Mouse (Mus musculus) forelimb bud, embryonic 11.5 days (tissue): ENCODE results near the gene Hist1h2bp.
A peak's percentile ranks its signal among the peaks of the same experiment; 100 is the strongest.
"Not testable (repeated sequence)": the region's sequence is repeated elsewhere in the genome, so short reads cannot be mapped to it uniquely, and the experiment has no call there.

Experiments
- DNase-seq: peaks from one replicate; pipeline ENCODE4 v3.0.0-alpha.2; 2012; ENCODE audit warnings: low read depth, low spot score

Gene Hist1h2bp

DNA sequence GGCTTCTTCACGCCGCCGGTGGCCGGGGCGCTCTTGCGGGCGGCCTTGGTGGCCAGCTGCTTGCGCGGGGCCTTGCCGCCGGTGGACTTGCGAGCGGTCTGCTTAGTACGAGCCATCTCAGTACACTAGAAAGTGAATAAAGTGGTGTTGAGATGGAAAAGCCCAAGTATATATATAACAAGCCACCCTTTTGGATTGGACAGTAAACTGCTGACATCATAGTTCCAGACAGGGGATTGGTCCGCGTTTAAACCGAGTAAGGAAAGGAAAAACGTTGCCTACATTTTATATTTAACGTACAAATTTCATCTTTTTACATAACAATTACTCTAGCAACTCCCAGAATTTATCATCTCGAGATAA is 4.0 kb upstream of the Hist1h2bp start, which contains the start of gene Hist1h3i:
Gene Hist1h3i, minus strand, starts transcription at position 116 of the 363 bp plus-strand sequence.
- peak; percentile 93 for DNase-seq

DNA sequence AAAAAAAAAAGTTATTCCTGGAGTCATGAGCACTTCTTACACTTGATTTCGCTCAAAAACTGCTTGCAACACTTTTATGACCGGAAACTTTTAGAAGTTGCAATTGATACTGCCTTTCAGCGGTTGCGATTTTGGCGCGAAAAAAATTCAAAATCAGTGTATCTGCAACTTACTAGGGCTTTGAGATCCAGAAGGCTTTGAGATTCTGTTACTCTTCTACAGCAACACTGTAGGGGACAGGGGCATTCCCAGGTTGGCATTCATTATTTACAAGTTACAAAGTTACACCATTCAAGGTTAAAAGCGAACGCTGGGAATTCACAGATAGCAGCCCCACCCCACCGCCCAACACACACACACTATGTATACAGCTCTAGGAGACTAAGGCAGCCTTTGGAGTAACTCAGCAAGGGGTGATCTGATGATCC is 3.5 kb upstream of the Hist1h2bp start:
- no peak for DNase-seq

DNA sequence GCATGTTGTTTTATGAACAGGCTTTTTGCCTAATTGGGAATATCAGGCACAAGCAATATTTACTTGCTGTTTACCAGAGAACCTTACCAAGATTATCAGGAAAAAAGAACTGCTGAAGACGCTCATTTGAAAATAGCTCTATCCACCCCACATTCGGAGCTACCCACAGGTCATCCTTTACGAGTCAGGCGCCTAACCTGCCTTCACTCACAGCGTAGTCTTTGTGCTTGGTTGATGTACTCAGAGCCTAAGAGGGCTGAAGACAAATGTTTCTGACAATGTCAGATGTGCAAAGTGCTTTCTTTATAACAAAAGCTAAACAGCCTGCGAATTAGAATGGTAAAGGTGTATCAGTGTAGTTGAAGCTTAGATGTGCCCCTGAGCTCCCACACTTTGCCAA is 3.0 kb upstream of the Hist1h2bp start:
- DNase-seq: no peak

DNA sequence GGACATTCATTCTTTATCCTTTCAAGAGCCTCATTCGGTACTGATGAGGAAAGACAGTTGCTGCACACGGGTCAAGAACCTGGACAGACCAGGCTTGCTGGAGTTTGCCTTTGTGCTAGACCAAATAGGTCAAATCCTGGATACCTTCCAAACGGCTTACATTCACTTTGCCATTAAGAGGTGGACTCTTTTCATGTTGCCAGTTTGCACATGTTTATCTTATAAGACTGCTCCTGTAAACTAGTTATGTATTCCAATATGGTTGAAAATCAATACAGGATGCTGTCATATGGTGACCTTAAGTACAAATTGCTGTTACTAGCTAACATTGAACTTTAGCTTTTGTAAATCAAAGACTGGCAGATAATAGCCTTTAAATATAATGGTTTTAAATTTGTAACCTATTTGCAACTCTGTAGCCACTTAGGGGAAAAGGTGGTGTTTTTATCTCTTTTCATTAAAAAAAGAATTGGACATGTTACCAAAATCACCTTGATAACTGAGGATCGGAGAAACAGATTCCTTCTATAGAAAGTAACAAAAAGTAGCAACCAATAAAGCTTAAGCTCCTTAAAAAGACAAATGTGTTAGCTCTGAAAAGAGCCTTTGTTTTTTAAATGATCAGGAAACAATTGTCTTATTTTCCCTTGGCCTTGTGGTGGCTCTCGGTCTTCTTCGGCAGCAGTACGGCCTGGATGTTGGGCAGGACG is 917 bp upstream of the Hist1h2bp start:
- peak; percentile 61 for DNase-seq

DNA sequence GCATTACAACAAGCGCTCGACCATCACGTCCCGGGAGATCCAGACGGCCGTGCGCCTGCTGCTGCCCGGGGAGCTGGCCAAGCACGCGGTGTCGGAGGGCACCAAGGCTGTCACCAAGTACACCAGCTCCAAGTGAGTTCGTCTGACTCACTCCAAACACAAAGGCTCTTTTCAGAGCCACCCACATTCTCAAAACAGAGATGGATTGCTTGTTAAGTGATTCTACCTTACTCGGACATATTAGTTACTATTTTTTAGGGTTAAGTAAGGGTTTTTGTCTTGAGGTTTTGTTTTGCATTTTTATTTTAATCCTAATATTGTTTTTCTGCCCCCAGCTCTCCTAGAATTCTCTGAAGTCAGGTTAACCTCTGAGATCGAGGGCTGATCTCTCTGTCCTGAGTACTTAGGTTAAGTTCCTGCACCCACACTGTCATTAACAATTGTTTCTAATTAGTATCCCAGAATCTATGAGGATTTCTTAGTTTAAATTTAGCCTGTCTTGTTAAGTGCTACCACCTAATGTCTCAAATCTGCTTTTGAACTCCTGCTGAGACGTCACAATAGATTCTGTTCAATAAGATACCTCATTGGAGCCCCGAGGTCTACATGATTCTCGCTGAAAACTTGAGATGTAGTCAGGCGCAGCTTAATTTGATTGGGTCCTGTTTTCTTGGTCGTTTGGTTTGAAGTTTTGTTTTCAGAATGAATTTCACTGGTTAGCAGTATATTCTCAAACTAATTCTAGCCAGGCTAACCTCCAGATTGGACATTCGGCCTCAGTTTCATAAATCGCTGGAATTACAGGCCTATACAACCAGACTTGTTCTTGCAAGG is 716 bp downstream of the Hist1h2bp start:
- DNase-seq: no peak

DNA sequence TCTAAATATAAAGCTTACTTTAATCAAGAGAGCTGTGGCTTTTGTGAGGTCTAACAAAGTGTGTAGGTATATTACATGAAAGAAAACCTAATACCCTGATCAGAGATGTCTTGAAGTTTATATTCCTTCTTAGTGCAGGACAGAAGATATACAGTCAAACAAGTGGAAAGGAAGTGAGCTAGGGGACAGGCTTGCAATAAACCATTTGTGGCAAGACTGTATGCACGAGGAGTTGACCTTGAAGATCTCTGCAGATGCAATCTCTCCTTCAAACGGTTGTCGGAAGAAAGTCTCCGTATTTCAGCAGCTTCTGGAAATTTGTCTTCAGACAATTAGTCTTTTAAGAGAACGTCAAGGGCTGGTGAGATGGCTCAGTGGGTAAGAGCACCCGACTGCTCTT is 2.7 kb downstream of the Hist1h2bp start:
- DNase-seq: no peak

DNA sequence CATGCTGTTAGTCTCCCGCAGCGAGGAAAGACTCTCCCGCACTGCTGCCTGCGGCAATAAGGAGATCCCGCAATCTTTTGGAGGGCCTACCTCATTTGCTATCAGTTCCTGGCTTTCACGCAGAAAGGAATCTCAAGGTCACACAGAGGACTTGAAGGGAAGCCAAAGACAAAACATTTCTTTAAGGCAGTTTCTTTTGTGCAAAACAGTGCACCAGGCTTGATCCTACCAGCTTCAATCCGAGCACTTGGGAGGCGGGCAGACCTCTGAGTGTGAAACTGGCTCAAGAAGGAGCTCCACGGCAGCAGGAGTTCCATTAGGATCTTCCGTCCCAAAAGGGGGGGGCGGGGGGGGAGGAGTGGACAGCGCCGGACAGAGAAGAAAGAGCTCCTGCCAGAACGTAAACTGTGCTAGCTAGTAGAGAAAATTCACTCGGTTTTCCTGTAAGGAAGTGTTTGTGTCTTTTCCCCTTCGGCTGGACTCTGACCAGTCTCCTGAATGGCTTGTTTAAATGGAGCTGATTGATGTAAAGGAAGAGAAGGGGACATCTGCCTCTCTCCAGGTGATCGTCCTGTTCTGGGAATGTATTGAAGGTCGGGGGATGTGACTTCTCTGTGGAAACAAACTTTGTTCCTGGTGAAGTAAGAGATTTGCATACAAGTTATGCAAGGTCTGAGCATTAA is 3.5 kb downstream of the Hist1h2bp start:
- DNase-seq: no peak

DNA sequence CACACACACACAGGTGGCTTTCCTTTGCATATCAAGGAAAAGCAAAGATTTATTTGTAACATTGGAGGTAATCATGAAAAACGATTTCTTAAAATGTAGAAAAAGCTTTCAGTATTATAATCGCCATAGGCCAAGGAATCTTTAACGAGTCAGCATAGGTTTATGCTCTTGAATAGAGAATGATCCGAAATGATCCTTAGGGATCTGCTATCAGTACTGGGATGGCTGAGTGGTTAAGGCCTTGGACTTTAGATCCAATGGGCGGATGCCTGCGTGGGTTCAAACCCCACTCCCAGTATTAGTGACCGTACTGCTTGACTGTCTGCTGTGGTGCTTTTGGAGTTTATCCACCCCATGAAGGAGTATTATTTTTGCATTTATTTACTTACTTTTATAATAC is 8.3 kb downstream of the Hist1h2bp start:
- DNase-seq: no peak

DNA sequence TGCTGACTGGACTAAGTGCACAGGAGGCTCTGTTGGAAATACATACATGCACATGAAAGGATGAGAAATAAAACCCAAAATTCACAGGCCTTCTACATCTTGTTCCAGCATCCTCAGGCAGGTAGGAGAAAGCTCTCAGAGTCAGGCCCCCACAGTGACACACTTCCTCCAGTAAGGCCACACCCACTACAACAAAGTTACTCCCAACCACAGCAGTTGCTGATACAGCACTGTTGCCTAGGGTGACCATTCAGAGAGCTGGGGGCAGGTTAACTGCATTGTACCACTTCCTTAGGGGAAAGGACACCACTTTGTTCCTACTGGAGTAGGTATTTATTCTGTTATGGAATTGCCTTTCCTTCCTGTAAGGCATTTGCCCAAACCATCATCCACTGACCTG is 9.9 kb downstream of the Hist1h2bp start:
- not testable (repeated sequence) for DNase-seq

DNA sequence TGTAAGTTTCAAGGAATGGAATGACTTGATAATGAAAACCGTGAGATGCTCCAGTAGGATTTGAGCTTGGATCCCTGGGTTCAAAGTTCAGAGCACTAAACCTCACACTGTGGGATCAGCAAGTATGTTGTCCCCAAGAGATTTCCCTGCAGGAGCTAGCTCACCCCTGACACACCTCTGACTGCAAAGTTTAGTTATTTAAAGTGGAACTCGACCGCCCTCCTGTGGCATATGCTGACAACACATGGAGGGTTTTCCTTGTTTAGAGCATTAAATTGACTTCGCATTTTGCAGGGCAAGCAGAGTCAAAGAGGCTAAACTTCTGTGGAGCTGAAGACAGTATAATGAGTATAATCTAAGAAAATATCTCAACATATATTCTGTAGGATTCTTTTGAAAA is 15.8 kb downstream of the Hist1h2bp start:
- DNase-seq: not testable (repeated sequence)

DNA sequence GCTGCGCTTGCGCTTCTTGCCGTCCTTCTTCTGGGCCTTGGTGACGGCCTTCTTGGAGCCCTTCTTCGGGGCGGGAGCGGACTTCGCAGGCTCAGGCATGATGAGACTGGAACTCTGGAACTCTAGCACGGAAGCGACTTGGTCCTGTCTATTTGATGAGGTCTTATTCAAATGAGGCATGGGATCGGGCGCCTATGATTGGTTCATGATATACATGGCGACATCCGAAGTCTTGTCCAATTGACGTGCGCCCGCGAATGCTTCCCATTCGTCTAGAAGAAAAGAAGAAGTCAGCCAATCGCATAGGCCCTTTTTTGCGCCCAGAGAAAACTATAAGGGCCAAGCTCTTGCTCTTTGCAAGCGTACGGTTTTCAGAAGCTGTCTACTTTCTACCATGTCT is 22.8 kb downstream of the Hist1h2bp start, which contains the start of the genes Hist1h2bq and Hist1h2ao:
Gene Hist1h2bq, minus strand, starts transcription at position 125 of the 400 bp plus-strand sequence.
Gene Hist1h2ao, plus strand, starts transcription at position 393 of the 400 bp plus-strand sequence.
- DNase-seq: not testable (repeated sequence)

DNA sequence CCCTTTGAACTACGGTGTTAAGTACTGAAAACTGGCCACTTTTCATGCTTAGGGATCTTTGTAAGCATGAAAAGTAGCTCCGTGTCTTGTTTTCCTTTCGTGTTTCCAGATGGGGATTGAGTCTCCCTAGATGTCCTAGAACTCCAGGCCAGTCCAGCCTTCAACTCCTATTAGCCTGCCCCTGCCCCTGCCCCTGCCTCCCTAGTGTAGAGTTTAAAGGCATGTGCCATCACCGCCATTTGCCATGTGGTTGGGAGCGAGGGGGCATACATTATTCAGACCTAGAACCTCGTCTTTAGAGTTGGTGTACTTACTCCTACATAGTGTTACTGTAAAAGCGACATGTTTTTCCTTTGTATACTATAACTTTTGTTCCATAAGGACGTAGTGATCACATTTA is 23.8 kb downstream of the Hist1h2bp start:
- DNase-seq: not testable (repeated sequence)

DNA sequence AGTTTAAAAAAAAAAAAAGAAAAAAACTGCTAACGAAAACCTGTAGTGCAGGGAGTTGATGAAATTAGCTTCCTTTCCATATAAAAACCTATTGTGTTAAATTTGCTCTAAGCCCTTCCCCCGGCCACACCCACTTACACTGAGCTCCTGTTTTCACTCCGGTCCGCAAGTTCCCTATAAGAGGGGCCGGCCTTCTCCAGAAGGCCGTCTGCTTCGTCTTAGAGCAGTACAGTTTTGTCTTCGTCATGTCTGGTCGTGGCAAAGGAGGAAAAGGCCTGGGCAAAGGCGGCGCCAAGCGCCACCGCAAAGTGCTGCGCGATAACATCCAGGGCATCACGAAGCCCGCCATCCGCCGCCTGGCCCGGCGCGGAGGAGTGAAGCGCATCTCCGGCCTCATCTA is 24.3 kb downstream of the Hist1h2bp start, which contains the start of gene Hist1h4m:
Gene Hist1h4m, plus strand, starts transcription at position 208 of the 400 bp plus-strand sequence.
- DNase-seq: not testable (repeated sequence)

DNA sequence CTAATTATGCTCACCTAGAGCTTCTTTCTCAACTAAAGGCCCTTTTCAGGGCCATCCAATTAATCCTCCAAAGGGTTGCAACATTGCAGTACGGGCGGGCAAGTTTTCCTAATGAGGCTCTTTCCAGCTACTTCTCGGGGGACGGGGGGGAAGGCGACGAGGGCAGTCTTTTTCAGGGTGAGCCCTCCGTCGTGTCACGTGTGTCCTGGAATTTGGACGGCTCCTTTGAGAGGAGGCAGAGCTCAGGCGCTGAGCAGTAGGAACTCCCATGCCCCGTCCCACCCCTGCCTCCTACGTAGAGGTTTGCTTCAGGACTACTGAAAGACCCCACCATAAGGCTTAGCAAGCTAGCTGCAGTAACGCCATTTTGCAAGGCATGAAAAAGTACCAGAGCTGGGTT is 24.8 kb downstream of the Hist1h2bp start:
- not testable (repeated sequence) for DNase-seq

DNA sequence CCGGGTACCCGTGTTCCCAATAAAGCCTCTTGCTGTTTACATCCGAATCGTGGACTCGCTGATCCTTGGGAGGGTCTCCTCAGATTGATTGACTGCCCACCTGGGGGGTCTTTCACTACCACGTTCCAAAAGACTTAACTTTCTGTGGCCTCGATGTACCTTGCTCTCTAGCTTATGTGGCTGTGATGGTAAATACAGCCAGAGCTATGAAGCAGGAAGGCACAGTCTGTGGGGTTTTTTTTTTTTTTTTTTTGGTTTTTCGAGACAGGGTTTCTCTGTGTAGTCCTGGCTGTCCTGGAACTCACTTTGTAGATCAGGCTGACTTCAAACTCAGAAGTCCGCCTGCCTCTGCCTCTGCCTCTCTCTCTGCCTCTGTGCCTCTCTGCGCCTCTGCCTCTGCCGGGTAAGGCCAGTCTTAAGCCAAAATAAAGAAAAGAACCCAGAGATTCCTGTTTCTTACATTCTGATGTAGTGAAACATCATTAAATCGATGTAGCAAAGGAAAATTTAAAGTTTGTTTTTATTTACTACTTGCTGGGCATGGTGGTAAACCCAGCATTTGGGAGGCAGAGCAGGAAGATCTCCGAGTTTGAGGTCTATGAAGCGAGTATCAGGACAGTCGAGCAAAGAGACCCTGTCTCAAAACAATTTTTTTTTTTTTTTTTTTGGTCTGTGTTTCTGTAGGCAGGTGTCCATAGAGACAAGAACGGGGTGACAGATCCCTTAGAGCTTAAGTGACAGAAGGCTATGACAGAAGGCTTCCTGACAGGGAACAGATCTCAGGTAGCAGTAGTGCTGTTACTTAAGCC is 33.0 kb downstream of the Hist1h2bp start:
- not testable (repeated sequence) for DNase-seq

DNA sequence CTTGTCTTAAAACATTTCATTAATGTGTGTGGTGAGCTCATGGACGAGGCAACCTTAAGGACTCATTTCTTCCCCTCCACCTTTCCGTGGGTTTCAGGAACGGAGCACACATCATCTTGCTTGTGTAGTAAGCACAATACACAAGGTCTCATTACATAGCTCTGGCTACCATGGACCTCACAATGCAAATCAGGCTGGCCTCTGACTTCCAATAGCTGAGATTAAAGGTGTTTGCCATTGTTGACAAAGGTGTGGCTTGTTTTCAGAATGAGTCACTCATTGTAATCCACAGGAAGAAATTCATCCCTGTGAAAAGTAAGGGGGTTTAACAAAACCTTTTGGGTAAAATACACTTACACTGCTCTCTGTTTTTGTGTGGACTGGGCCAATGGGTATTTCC is 41.2 kb downstream of the Hist1h2bp start:
- no peak for DNase-seq

DNA sequence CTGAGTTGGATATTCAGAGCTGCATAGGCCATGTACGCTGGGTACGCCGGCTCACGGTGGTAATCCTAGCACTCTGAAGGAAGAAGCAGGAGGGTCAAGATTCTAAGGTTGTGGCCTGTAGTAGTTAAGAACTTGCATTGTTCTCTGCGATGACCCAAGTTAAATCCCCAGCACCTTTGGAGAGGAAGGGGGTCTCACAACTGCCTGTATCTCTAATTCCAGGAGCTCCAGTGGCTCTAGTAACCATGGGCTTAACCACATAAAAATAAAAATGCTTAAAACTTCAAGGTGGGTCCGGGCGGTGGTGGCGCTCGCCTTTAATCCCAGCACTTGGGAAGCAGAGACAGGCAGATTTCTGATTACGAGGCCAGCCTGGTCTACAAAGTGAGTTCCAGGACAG is 43.1 kb downstream of the Hist1h2bp start:
- no peak for DNase-seq

DNA sequence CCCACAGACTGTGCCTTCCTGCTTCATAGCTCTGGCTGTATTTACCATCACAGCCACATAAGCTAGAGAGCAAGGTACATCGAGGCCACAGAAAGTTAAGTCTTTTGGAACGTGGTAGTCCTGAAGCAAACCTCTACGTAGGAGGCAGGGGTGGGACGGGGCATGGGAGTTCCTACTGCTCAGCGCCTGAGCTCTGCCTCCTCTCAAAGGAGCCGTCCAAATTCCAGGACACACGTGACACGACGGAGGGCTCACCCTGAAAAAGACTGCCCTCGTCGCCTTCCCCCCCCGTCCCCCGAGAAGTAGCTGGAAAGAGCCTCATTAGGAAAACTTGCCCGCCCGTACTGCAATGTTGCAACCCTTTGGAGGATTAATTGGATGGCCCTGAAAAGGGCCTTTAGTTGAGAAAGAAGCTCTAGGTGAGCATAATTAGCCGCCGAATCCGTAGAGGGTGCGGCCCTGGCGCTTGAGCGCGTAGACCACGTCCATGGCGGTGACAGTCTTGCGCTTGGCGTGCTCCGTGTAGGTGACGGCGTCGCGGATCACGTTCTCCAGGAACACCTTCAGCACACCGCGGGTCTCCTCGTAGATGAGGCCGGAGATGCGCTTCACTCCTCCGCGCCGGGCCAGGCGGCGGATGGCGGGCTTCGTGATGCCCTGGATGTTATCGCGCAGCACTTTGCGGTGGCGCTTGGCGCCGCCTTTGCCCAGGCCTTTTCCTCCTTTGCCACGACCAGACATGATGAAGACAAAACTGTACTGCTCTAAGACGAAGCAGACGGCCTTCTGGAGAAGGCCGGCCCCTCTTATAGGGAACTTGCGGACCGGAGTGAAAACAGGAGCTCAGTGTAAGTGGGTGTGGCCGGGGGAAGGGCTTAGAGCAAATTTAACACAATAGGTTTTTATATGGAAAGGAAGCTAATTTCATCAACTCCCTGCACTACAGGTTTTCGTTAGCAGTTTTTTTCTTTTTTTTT is 44.4 kb downstream of the Hist1h2bp start, which contains the start of gene Hist1h4n:
Gene Hist1h4n, minus strand, starts transcription at position 779 of the 977 bp plus-strand sequence.
- not testable (repeated sequence) for DNase-seq

DNA sequence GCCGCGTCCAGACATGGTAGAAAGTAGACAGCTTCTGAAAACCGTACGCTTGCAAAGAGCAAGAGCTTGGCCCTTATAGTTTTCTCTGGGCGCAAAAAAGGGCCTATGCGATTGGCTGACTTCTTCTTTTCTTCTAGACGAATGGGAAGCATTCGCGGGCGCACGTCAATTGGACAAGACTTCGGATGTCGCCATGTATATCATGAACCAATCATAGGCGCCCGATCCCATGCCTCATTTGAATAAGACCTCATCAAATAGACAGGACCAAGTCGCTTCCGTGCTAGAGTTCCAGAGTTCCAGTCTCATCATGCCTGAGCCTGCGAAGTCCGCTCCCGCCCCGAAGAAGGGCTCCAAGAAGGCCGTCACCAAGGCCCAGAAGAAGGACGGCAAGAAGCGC is 46.2 kb downstream of the Hist1h2bp start, which contains the start of the genes Hist1h2ap and Hist1h2br:
Gene Hist1h2ap, minus strand, starts transcription at position 47 of the 400 bp plus-strand sequence.
Gene Hist1h2br, plus strand, starts transcription at position 283 of the 400 bp plus-strand sequence.
- DNase-seq: not testable (repeated sequence)
